Mouse (Mus musculus) lung, adult 2 months (tissue): ENCODE data around the gene Gnb1. TPM values are rescaled to one million over a fixed set of nuclear protein-coding genes. Genes with fewer than 3 reads are reported as not detected.

Experiments
- DNase-seq: peaks from one replicate; pipeline ENCODE4 v3.0.0; 2022
- H3K4me1 ChIP-seq: fragments of 200-500 bp; 2 replicates; pipeline ENCODE4 v1.6.1; 2011; ENCODE audit warnings: low read length; ENCODE audit not compliant: control insufficient read depth, insufficient read depth
- H3K4me3 ChIP-seq: fragments of 200-500 bp; replicated peaks from 2 replicates; pipeline ENCODE3; 2011; ENCODE audit warnings: low read depth, mild to moderate bottlenecking, control low read depth, low read length; ENCODE audit errors: extremely low read depth
- CTCF ChIP-seq: fragments of 200-500 bp; IDR thresholded peaks from 2 replicates; pipeline ENCODE4 v1.5.1; 2011; ENCODE audit warnings: mild to moderate bottlenecking, low read length, control low read depth; ENCODE audit not compliant: insufficient read depth
- POLR2A ChIP-seq: fragments of 200-500 bp; IDR thresholded peaks from 2 replicates; pipeline ENCODE4 v1.6.1; 2011; ENCODE audit warnings: low read depth, mild to moderate bottlenecking, control low read depth, low read length, borderline replicate concordance; ENCODE audit errors: extremely low read depth
- WGBS: fragments of 180-500 bp; shearing (Covaris S2); methylation state at CpG from one replicate; pipeline ENCODE4 v1.1.7; 2018; 5-methylcytosine and 5-hydroxymethylcytosine counted together
- polyA plus RNA-seq: library from polyadenylated mRNA; depleted of rRNA; stranded (reverse); fragments of >200 nt; gene quantifications from 2 replicates; pipeline ENCODE4 v1.2.3, GENCODE M21; 2012; rRNA removed

Gene Gnb1
- polyA plus RNA-seq, 1 experiment: 872 TPM

DNA sequence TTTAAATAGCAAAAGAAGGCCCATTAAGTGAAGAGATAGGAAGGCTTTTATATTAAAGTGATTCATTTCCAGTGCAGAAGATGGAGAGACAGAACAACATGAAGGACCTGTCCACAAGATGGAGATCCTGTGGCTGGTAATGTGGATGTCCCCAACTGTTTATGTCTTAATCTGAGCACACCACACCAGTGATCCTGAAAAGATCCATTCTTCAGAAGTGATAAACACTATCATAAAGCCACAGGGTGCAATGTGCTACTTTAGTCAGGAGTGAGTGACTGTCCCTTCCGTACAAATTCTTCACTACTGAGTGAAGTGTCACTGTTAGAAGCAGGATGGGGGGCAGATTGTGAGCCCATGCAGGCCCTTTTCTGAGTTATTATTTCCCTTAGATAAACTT, 111.6 kb downstream of the Gnb1 start:
- Histone ChIP-seq H3K4me3 (peak overlapping the region; percentile 9), H3K4me1 (peaks cover 2% of the 10 kb centered on the region; the same call in 1 of the 2 replicates)
- WGBS: 83% methylated on average over 1 of the region's 1 CpGs
- DNase-seq: no peak
- TF ChIP-seq CTCF: no peak
- TF ChIP-seq POLR2A: no peak

DNA sequence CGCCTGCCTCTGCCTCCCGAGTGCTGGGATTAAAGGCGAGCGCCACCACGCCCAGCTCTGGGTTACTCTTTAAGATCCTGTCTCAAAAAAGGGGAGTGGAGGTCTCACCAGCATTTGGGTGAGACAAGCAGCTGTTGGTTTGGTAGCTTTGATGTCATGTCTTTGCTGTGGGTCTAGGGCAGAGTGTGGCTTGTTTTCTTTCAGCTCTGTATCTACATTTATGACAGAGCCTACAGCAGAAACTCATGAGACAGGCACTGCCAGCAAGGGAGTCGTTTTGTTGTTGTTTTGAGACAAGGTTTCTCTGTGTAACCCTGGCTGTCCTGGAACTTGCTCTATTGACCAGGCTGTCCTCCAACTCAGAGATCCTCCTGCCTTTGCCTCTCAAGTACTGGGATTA, 112.6 kb downstream of the Gnb1 start:
- Histone ChIP-seq H3K4me1 (peaks cover 2% of the 10 kb centered on the region; the same call in 1 of the 2 replicates), H3K4me3 (no peak overlapping the region)
- no peak for DNase-seq
- no peak for TF ChIP-seq CTCF
- TF ChIP-seq POLR2A: no peak
- 93% methylated on average over 6 of the region's 6 CpGs for WGBS

DNA sequence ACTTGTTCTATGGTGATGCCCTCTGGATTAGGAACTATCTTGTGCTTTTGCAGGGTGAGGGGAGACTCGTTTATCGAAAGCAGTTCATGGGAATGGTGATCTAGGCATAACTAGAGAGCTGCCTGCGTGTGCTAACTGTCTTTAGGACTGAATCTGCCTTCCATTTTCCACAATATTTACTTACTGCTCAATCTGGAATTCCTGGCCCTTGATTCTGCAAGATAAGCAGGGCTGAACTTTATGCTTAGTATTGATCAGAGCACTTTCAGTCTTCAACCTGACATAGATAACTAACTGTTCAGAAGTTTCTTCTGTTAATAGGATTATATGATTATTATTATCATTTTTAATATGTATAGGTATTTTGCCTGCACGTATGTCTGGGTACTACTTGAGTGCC, 114.0 kb downstream of the Gnb1 start:
- Histone ChIP-seq H3K4me1 (peaks cover 2% of the 10 kb centered on the region; the same call in 1 of the 2 replicates), H3K4me3 (no peak overlapping the region)
- DNase-seq: no peak
- TF ChIP-seq POLR2A (no peak), CTCF (no peak)
- 93% methylated on average over 4 of the region's 4 CpGs for WGBS

DNA sequence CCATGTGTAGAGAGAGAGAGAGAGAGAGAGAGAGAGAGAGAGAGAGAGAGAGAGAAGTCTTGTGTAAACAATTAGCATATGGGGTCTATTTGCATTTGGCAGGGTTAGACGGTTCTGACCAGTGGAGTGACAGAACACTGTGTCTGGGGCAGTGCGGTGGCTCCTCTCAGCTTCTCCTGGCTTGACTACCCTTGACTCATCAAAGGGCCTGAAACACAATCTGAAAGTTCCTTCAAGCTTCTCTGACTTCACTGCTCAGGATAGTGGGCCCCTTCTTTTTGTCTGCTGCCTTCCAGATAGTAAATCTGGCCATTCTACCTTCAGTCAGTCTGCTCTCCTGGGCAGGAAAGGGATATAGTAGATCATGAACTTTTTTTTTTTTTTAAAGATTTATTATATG, 115.7 kb downstream of the Gnb1 start:
- WGBS: 68% methylated on average over 2 of the region's 2 CpGs
- no peak for DNase-seq
- no peak for TF ChIP-seq POLR2A
- TF ChIP-seq CTCF: no peak
- H3K4me3 ChIP-seq: no peak overlapping the region
- H3K4me1 ChIP-seq: peaks cover 2% of the 10 kb centered on the region; the same call in 1 of the 2 replicates

Other genes starting within 250 kb of the Gnb1 start
- 56.7 and 59.3 TPM in 2 replicates for gene Faap20, start 241.6 kb upstream of the Gnb1 start, polyA plus RNA-seq
- 33.1 and 38.1 TPM in 2 replicates for gene Prkcz, start 130.0 kb upstream of the Gnb1 start, polyA plus RNA-seq
- gene Gabrd, start 93.2 kb upstream of the Gnb1 start, polyA plus RNA-seq: 0.52 and 1.4 TPM in 2 replicates
- gene Cfap74, start 82.2 kb upstream of the Gnb1 start, polyA plus RNA-seq: 7.4 and 10.1 TPM in 2 replicates
- gene Tmem52, start 22.2 kb upstream of the Gnb1 start, polyA plus RNA-seq: 3.5 and 5.2 TPM in 2 replicates
- 110 and 119 TPM in 2 replicates for gene Nadk, start 71.0 kb downstream of the Gnb1 start, polyA plus RNA-seq
- 5.2 and 6.6 TPM in 2 replicates for gene Slc35e2, start 110.1 kb downstream of the Gnb1 start, polyA plus RNA-seq
- 21.3 and 29.1 TPM in 2 replicates for gene Cdk11b, start 133.5 kb downstream of the Gnb1 start, polyA plus RNA-seq
- gene Gm10563, start 154.0 kb downstream of the Gnb1 start, polyA plus RNA-seq: not detected in 2 replicates
- 30.8 and 42.7 TPM in 2 replicates for gene Mmp23, start 162.0 kb downstream of the Gnb1 start, polyA plus RNA-seq
- gene Mib2, start 177.8 kb downstream of the Gnb1 start, polyA plus RNA-seq: 90.1 and 92.0 TPM in 2 replicates
- gene Fndc10, start 203.0 kb downstream of the Gnb1 start, polyA plus RNA-seq: 10.6 and 11.8 TPM in 2 replicates
- 103 and 128 TPM in 2 replicates for gene Ssu72, start 213.4 kb downstream of the Gnb1 start, polyA plus RNA-seq
- 1.6 and 1.8 TPM in 2 replicates for gene Tmem240, start 243.4 kb downstream of the Gnb1 start, polyA plus RNA-seq